Mouse (Mus musculus) neural tube, embryonic 11.5 days (tissue): Measurements from ENCODE around the gene Etnk1. TPM values are rescaled to one million over a fixed set of nuclear protein-coding genes. Genes with fewer than 3 reads are reported as not detected.

Experiments used
- ATAC-seq: fragments of 200-750 bp; cut with Nextera tagmentation; 2 replicates; pipeline ENCODE4 v1.8.0; 2017; ENCODE audit warnings: moderate number of reproducible peaks, mild to moderate bottlenecking, moderate TSS enrichment, moderate library complexity; ENCODE audit not compliant: insufficient read depth, low FRiP score, low TSS enrichment
- DNase-seq: peaks from one replicate; pipeline ENCODE4 v3.0.0-alpha.2; 2015; ENCODE audit warnings: low spot score
- H3K27ac ChIP-seq: fragments of 300-500 bp; sonication (generic); 2 replicates; pipeline ENCODE4 v1.5.1; 2014; ENCODE audit warnings: low read depth, mild to moderate bottlenecking, low read length
- H3K27me3 ChIP-seq: fragments of 300-500 bp; sonication (generic); 2 replicates; pipeline ENCODE4 v1.6.1; 2014; ENCODE audit warnings: mild to moderate bottlenecking, low read length, mixed read lengths; ENCODE audit not compliant: control insufficient read depth, insufficient read depth
- H3K36me3 ChIP-seq: fragments of 300-500 bp; sonication (generic); 2 replicates; pipeline ENCODE4 v1.6.1; 2014; ENCODE audit warnings: mild to moderate bottlenecking, low read length, moderate library complexity, mixed read lengths; ENCODE audit not compliant: control insufficient read depth, insufficient read depth
- H3K4me1 ChIP-seq: fragments of 300-500 bp; sonication (generic); 2 replicates; pipeline ENCODE4 v1.6.1; 2014; ENCODE audit warnings: low read length, mixed read lengths; ENCODE audit not compliant: control insufficient read depth, insufficient read depth
- H3K4me2 ChIP-seq: fragments of 300-500 bp; sonication (generic); 2 replicates; pipeline ENCODE4 v1.6.1; 2014; ENCODE audit warnings: low read depth, mild to moderate bottlenecking, moderate library complexity
- H3K4me3 ChIP-seq: fragments of 300-500 bp; sonication (generic); 2 replicates; pipeline ENCODE4 v1.5.1; 2014; ENCODE audit warnings: low read depth, low read length
- H3K9ac ChIP-seq: fragments of 300-500 bp; sonication (generic); 2 replicates; pipeline ENCODE4 v1.6.1; 2014; ENCODE audit warnings: mild to moderate bottlenecking, low read length
- H3K9me3 ChIP-seq: fragments of 300-500 bp; sonication (generic); 2 replicates; pipeline ENCODE4 v1.6.1; 2016; ENCODE audit warnings: low read length; ENCODE audit not compliant: control insufficient read depth
- WGBS: fragments of 180-500 bp; shearing (Covaris S2); extraction: QIAGEN DNeasy Blood & Tissue Kit; methylation state at CpG from one replicate; pipeline ENCODE4 v1.1.7; 2014; 5-methylcytosine and 5-hydroxymethylcytosine counted together
- polyA plus RNA-seq: library from polyadenylated mRNA; unstranded; fragments of >200 nt; fragmentation: Nextera tagmentation; extraction: Ambion mirVana; gene quantifications from 2 replicates; pipeline ENCODE4 v1.2.1, GENCODE M21; 2014

The Etnk1 gene
- polyA plus RNA-seq, 1 experiment from 2014 or later = 35.0 TPM

GRCm38 (mm10) chr6:143260560-143261288, 93.7 kb downstream of the Etnk1 start:
- ATAC-seq (peak; percentile 48; the same call in 1 of the 2 replicates), DNase-seq (no peak)
- H3K9ac ChIP-seq = no peak overlapping the region
- no peaks in the 10 kb centered on the region for H3K9me3 ChIP-seq
- peak overlapping the region; percentile 26; the same call in 1 of the 2 replicates for H3K4me2 ChIP-seq
- no peaks in the 10 kb centered on the region for H3K27me3 ChIP-seq
- H3K36me3 ChIP-seq = no peaks in the 10 kb centered on the region
- H3K4me3 ChIP-seq = no peak overlapping the region
- H3K4me1 ChIP-seq = peaks cover 14% of the 10 kb centered on the region
- no peak overlapping the region for H3K27ac ChIP-seq
- WGBS = 45% methylated on average over 14 of the region's 14 CpGs

DNA sequence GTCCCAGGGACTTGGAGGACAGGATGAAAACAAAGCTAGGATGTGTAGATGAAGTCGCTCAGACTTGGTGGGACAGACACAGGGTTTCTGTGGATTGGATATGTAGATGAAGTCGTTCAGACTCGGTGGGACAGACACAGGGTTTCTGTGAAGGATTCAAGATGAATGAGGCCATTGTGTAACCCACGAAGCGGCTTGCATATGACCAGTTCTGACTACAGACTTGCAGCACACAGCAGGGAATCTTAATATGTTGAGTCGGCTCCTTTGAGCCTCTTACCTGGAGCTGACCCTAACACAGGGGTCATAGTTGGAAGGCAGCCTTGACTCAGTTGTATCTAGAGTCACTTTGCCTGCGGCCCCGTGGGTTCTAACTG, 94.3 kb downstream of the Etnk1 start:
- no peak overlapping the region for H3K9ac ChIP-seq
- no peaks in the 10 kb centered on the region for H3K27me3 ChIP-seq
- no peaks in the 10 kb centered on the region for H3K36me3 ChIP-seq
- H3K4me1 ChIP-seq = peaks cover 14% of the 10 kb centered on the region
- no peak overlapping the region for H3K4me3 ChIP-seq
- no peak overlapping the region for H3K27ac ChIP-seq
- no peak overlapping the region for H3K4me2 ChIP-seq
- DNase-seq (peak; percentile 29), ATAC-seq (peak; percentile 56)
- 43% methylated on average over 8 of the region's 8 CpGs for WGBS
- no peaks in the 10 kb centered on the region for H3K9me3 ChIP-seq

- peaks cover 9% of the 10 kb centered on the region for H3K4me1 ChIP-seq
- WGBS = 91% methylated on average over 10 of the region's 10 CpGs
- H3K36me3 ChIP-seq = no peaks in the 10 kb centered on the region
- no peaks in the 10 kb centered on the region for H3K27me3 ChIP-seq
- ATAC-seq = no peak
- H3K4me2 ChIP-seq = no peak overlapping the region
- no peak for DNase-seq
- no peak overlapping the region for H3K27ac ChIP-seq
- no peak overlapping the region for H3K9ac ChIP-seq
- H3K4me3 ChIP-seq = no peak overlapping the region
- H3K9me3 ChIP-seq = no peaks in the 10 kb centered on the region
These were observed 98.5 kb downstream of the Etnk1 start for GRCm38 (mm10) chr6:143265482-143265881.

- 53% methylated on average over 3 of the region's 3 CpGs for WGBS
- DNase-seq = no peak
These were observed 112.2 kb downstream of the Etnk1 start for GRCm38 (mm10) chr6:143279222-143279621.

More at GRCm38 (mm10) chr6:143279222-143279621, 112.2 kb downstream of the Etnk1 start:
- no peak overlapping the region for H3K27ac ChIP-seq
- no peaks in the 10 kb centered on the region for H3K36me3 ChIP-seq
- no peaks in the 10 kb centered on the region for H3K9me3 ChIP-seq
- H3K27me3 ChIP-seq = no peaks in the 10 kb centered on the region
- no peak overlapping the region for H3K4me2 ChIP-seq
- H3K4me1 ChIP-seq = no peaks in the 10 kb centered on the region
- H3K4me3 ChIP-seq = no peak overlapping the region
- H3K9ac ChIP-seq = no peak overlapping the region
- ATAC-seq = no peak

Other genes with a start within 250 kb of the Etnk1 start
- gene St8sia1, start 202.8 kb upstream of the Etnk1 start, polyA plus RNA-seq = 9.0 and 10.6 TPM in 2 replicates
- 32.5 and 34.8 TPM in 2 replicates for gene C2cd5, start 67.1 kb upstream of the Etnk1 start, polyA plus RNA-seq